Mouse (Mus musculus) stomach, postnatal 0 days (tissue): Measurements from ENCODE around the gene Pa2g4.

Source experiments
- CTCF ChIP-seq: IDR thresholded peaks from 2 replicates; pipeline ENCODE4 v1.5.1; 2016; ENCODE audit warnings: antibody characterized with exemption, low read depth, mild to moderate bottlenecking, moderate library complexity
- EP300 ChIP-seq: optimal IDR thresholded peaks from 2 replicates; pipeline ENCODE3; 2016; ENCODE audit warnings: antibody characterized with exemption

- TF ChIP-seq CTCF (no peak), EP300 (no peak)
These were observed 47.3 kb upstream of the Pa2g4 start for GRCm38 (mm10) chr10:128613154-128613440.
